Mouse (Mus musculus) mesoderm, embryonic 11.5 days (tissue): ENCODE results near the gene Zbtb17.

Source experiments
- DNase-seq: peaks from one replicate; pipeline ENCODE4 v3.0.0-alpha.2; 2012; ENCODE audit warnings: low read depth, low spot score

Zbtb17 gene

DNA sequence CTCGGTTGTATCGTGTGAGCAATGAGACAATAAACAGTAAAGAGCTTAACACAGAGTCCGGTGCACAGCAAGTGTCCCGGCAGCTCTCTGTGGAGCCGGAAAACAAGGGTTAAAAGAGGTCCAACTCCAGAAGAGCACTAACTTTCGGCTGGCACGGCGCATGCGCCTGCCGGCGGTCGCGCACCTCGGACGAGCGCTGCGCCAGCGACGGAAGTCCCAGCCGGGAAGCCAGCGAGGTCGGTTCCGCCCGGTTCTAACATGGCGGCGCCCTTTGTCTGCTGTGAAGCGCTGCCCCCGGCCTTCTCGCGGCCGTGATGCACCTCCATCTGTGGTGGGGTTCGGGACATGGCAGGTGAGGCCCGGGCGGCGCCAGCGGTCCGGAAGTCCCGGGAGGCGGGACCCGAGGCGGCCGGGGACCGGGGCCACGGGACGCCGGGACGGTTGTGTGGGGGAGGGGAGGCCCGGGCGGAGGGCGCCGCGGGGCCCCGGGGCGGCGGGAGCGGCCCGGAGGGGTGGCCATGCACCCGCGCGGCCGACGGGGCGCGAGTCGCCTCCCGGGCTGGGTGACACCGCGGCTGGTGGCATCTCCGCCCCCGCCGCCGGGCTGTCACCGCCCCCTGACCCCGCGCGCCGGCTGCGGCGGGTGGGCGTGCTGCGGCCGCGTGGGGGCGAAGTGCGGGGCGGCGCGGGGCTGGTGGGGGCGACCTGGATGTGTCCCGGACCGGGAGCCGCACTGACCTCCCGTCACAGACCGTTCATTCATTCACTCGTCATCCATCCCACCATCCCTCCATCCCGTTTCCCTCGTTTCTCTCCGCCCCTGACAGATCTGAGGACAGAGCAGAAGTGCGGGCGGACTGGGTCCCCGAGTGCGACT, at the start of gene Zbtb17:
Zbtb17 (plus strand) TSS at position 204 of the 877 bp plus-strand sequence.
- peak; percentile 93 for DNase-seq

DNA sequence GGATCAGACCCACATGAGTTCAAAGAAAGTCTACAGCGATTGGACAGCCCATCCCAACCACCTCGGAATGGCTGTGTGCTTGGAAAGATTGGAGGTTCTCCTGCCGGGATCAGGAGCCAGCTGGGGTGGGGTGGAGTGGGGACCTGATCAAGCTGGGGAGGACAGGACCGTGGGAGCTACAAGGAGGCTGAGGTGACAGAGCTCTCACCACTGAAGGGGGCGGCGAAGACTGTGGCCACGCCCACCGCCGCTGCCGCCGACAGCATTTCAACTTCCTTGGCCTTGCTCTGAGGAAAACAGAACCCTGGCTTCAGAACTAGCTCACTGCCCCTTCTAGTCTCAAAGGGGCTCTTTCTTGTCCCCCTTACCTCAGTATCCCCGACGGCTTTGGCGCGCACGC, 49.7 kb upstream of the Zbtb17 start:
- no peak for DNase-seq

DNA sequence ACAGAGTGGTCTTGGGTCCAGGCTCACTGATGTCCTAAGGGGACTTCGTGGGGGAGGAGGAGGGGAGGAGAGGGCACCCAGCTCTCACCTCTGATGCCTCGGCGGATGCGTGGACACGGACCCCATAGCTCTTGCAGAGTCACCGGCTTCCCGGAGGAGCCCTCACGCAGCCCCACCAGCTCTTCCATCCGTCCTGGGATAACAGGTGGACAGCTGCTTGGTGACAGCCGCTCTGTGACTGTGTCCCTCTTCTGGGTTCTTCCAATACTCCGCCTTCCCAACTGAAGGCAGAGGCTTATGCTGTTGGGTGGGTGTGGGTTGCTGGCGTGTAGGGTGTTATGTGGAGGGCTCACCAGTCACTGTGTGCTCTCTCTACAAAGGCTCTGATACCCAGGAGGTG, 46.6 kb upstream of the Zbtb17 start:
- no peak for DNase-seq

DNA sequence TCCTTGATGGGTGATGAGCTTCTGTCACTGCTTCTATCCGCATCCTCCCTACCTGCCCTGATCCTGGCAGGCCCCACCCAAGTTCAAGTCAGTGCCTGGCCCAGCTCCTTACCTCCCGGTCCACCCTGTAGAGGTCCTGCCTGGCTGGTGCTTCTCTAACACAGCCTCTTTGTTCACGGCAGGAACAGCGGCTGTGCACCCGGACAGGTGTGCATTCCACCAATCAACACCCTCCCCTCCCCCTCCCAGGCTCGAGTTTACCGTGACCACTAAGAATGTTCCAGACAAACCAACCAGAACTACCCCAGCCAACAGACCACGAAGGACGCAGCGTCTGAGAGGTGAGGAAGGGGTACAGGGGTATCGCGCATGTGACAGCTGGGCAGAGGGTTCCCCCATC, 45.9 kb upstream of the Zbtb17 start, which contains the start of gene Clcnka:
Clcnka (minus strand) TSS at position 180 of the 400 bp plus-strand sequence.
- no peak for DNase-seq

DNA sequence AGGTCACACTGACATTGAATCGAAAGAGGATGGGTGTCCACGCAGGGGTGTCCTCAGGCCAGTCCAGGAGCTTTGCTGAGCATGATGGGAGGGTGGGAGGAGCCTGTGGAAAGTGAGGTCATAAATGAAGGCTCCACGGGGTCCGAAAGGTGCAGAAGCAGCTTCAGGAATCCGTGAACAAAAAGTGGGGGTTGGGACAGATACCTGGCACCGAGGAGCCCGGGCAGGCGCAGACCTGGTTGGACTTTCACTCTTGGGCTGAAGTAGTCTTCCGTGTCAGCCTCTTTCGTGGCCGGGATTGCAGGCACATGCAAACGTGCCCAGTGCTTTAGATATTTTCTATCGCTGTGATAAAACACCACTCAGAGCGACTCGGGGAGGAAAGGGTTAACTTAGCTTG, 44.3 kb upstream of the Zbtb17 start:
- no peak for DNase-seq

DNA sequence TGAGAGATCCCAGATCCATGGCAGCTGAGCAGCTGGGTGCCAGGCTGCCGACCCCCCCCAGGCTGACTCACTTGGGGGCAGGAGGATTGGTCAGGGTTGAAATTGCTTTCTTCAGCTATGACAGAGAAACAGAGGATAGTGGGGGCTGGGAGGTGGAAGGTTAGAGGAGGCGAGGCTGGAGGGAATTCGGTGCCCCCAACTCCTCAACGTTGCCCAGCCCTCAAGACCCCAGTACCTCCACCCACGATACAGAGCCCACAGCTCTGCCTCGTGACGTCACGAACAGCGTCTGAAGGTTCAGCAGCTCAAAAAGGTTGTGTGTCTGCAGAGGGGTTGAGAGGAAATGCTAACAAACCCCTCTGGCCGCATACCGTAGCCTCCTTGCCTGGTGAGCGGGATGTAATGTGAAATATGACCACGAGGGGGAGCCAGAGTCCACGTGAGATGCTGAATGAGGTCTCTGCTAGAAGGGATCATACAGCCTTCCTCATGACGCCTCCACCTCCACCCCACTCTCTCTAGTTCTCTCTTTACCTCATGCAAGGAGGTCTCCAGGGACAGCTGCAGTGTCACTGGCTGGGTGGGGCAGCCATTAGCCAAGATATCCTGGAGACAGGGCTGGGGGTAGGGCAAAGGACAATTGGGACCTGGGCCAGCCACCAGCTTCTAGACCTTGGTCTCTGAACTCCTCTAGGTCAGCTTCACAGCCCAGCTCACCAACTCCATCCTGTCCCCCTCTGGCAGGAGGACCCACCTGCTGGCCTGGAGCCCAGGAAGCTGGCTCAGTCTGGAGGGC, 39.7 kb upstream of the Zbtb17 start:
- DNase-seq: peak; percentile 82

DNA sequence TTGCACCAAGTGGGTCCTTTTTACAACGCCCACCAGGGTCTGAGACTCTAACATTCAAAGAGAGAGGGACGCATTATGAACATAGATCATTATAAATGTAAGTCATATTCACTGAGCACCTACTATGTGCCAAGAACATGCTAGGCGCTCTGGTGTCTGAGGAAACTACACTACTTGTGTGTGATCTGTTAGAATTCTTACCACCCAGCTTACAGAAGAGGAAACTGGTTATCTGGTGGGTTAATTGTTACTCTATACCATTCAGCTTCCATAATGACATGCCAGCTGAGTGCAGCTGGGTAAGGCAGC, 39.2 kb upstream of the Zbtb17 start:
- no peak for DNase-seq

DNA sequence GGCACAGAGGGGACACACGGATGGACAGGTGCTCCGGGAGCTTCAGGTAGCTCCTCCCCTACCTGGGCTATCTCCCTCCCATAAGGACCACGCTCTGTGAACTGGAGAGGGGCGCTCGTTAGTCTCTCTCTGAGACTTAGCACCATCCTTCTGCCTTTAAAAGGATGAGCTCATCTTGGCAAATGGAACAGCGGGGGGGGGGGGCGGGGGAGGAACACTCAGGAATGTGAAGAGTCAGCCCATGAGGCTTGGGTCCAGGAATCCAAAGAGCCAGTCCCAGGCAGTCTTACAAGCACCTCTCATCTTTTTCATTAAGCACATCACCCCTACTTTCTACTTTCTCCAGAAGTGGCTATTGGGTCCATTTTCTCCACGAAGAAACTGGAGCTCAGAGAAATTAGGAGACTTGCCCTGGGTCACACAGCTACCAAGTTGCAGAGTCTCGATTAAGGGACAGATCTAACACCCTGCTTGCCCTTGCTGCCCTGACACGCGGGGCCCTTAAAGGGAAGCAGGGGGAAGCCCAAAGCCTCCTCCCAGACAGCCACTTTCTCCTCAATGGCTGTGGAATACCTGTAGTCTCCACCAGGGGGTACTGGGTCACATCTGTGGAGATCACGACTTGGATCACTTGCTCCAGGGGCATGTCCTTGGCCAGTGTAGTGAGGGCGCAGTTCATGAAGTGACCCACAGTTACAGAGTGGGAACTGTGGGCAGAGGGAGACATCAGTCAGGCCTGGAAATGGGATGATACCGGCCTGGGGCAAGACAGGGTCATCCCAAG, 37.7 kb upstream of the Zbtb17 start:
- peak; percentile 43 for DNase-seq

DNA sequence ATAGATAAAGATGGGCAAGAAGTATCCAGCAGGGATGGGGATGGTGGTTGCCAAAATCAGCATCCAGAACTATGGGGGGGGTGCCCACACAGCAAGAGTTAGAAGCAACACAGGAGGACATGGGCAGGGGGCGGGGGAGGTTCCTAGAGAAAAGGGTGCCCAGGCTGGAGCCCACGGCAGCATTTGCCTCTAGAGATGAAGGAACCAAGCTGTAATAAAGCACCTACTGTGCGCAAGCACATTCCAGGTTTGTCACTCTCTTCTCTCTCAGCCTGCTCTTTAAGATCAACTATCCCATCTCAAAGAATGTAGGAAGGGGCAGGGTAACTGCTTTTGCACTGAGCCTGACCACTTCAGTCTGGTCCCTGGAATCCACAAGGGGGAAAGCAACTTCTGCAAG, 35.9 kb upstream of the Zbtb17 start:
- no peak for DNase-seq

DNA sequence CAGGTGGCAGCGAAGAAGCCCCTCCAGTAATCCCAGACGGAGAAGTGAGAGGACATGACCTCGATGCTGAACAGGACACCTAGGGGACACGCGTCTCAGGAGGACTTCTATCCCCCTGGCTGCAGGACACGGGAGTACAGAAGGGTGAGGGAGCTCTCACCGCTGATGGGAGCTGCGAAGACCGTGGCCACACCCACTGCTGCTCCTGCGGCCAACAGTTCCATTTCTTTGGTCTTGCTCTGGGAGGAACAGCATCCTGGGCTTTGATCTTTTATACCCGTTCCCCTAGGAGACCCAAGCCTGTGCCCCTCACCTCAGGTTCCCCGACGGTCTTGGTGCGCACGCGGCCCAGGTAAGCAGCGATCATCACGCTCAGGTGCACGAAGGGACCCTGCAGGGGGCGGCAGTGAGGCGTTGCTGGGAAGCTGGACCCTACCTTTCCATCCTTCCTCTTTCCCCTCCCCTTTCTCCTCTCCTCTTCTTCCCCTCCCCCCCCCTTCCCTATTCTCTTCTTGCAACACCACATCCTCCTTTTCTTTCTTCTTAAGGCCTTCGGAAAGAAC, 32.9 kb upstream of the Zbtb17 start:
- no peak for DNase-seq

DNA sequence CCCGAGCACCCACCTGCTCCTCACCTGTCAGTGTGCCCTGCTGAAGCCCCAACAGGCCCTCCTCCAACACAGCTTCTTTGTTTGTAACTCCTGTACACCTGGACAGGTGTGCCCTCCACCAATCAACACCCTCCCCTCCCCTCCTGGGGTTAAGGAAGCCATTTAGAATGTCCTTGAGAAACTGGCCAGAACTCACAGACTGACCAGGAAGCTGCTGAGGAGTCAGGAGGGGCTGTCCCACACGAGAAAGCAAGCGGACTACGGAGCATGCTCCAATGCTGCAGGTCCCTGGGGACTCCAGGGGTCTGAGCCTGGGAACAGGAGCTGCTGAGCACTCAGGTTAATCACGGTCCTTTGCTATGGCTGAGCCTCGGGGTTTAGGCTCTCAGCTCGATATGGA, 28.5 kb upstream of the Zbtb17 start, which contains the start of gene Clcnkb:
Clcnkb (minus strand) TSS at position 91 of the 400 bp plus-strand sequence.
- no peak for DNase-seq

DNA sequence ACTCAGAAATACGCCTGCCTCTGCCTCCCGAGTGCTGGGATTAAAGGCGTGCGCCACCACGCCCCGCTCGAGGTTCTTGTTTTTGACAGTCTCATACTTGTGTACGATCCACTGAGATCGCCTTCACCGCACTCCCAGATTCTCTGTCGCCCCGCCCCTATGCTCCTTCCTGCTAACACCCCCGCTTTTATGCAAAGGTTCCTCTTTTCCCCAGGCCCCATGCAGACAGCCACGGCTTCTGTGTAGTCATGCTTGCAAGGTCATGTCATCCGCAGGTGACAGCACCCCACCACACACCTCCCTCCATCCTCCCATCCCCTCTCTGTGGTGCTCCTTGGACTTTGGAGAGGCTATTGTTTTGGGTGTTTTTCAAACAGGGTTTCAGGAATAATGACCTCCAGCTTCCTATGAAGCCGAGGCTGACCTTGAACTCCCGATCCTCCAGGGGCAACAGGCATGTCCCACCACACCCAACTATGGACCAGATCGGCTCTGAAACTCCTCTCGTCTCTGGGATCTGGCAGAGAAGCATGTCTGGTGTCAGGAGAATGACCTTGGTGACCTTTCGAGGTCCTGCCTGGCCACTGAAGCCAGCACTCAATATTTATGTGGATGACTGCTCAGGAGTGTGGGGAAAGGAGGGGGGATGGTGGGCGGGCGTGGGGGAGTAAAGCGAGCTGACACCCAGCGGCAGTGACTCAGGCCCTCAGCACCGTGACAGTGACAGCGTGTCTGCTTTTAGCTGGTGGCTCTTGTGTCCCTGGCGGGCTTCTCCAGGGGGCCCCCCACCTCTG, 24.9 kb upstream of the Zbtb17 start:
- no peak for DNase-seq

DNA sequence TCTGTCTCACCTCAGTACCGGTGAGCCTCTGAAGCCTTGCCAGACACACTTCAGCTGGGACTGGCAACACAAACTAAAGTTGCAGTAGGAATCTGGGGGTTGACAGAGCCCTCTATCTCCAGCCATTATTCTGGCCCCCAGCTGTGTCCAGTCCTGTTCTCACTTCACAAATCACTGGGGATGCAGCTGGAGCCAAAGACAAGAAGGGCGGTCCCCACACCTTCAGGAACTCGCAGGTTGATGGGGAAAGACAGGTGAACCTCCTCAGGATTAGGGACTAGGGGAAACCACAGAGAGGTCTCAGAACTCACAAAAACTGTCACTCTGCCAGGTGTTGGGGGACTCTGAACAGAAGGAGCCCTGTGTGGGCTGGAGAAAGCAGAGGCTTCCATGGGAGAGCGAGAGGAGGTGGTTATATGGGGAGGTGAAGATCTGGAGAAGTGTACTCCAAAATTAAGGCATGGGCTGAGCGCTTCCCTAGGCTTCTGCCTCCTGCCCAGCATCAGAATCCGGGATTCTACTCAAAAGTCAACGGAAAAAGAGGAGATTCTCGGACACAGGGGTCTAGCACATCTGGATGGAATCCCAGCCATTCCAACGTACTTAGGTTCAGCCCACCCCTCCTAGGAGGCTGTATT, 24.1 kb upstream of the Zbtb17 start, which contains the start of gene Hspb7:
Hspb7 (plus strand) TSS at position 588 of the 638 bp plus-strand sequence.
- DNase-seq: no peak

DNA sequence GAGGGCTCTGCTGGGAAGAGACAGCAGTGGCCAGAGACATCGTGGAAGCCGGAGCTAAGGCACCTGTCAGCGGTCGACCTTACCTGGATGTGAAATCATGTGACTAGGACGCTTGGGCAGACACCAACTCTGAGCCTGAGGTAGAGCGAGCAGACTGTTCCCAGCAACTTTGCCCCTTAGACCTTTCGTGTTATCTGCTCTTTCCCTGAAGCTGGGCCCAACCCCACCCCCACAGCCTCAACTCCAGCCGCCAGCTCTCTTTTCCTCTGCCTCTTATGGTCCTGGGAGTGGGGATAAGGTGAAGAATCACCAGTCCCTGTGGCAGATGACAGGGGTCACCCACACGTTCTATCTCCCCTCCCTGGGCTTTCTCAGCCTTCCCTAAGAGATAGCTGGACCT, 23.6 kb upstream of the Zbtb17 start:
- DNase-seq: no peak

DNA sequence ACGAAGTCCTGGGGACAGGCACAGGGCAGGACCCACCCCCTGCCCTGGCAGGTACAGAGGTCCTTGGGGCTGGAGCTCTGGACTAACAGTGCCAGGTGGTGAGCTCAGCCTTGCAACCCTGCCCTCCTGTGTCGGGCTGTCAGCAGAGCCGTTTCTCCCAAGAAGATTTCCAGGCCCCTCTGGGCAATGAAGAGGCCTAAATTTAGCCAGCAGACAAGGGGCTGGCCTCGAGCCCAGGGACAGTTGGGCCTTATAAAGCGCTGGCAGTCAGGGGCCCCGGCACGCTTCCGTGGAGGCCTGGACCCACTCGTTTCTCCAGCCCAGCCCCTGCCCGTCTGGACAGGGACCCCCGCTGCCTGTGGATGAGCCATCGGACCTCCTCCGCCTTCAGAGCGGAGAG, 23.0 kb upstream of the Zbtb17 start:
- DNase-seq: no peak

DNA sequence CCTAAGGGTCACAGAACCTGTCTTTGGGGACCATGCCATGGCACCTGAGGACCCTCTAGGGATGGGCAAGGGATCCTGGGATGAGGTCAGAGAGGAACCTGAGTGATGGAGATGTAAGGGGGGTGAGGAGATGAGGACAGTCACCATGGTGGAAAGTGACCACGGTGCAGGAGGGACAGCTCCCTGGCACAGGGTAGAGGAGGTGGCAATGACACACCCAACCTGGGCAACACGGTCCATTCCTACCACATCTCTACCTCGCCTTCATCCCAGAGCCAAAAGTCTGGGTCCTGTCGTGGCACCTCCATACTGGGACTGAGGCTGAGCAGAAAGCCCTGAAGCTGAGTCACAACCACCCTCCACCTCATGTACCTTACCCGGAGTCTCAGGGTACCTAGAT, 21.6 kb upstream of the Zbtb17 start:
- DNase-seq: no peak

DNA sequence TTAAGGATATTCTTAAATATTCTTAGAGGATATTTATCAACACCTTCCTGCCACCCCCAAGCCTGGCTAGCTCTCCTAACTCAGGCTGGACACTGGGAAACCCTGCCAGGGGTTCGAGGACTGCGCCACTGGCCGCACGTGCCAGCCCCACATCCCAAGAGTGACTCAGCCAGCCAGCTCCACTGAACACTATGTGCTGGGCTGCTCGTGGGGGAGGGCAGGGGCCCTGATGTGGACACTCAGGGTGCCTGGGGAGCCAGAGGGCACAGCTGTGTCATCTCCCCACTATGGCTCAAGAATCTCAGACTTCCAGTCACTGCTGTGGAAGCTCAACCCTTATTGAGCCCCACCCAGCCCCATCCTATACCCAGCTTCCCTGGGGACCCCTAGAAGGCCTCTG, 21.2 kb upstream of the Zbtb17 start:
- no peak for DNase-seq

DNA sequence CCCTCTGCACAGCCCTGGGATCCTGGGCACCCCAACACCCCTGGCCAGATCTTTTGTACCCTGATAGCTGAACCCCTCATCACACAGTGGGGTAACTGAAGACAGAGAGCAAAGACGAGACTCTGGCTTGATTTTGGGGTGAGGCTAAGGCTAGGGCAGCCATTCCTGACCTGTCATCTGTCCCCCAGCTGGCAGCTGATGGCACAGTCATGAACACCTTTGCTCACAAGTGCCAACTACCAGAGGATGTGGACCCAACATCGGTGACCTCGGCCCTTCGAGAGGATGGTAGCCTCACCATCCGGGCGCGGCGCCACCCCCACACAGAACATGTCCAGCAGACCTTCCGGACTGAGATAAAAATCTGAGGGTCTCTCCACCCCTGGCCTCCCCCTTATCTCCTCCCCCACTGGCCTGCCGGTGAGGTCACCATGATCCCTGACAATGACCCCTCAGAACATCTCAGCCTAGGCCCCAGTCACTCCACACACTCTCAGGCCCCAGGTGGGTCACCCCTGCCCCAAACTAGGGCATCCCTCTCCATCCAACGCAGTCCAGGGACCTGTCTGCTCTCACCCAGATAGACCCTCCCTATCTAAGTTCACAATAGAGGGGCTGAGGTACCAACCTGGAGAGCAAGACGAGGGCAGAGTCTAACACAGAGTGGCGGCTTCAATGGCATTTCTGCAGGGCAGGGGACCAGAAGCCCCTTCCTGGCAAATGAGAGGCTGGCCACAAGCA, 20.6 kb upstream of the Zbtb17 start:
- no peak for DNase-seq
